Mouse (Mus musculus): ENCODE data around the gene Axl.

DNA sequence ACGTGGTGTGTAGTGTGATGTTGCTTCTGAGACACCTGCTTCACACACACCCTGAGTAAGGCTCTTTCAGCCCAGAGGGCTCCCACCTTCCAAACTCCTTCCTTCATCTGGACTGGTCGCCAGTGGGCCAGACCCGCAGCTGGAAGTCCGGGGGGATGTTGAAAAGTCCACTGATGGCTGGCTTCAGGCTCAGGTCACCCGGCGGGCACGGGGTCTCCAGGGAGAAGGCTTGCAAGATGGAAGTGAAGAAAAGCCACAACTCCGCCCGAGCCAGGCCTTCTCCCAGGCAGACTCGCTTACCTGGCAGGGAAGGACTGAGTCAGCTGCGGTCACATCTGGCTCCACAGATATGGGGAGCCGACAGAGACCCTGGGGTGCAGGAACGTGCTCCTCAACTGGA lies 15.0 kb upstream of the Axl start:
- TF ChIP-seq ZC3H11A (IDR thresholded peaks at IDR 0.05; ENCODE audit: borderline replicate concordance, low read depth, low read length) (no peak), CHD2 (IDR thresholded peaks at IDR 0.05; ENCODE audit: low read depth, low read length) (no peak), ZNF384 (IDR thresholded peaks at IDR 0.05; ENCODE audit: low read depth, low read length) (no peak), MAFK (IDR thresholded peaks at IDR 0.05; ENCODE audit: insufficient read depth, low read depth, low read length) (no peak), HCFC1 (IDR thresholded peaks at IDR 0.05; ENCODE audit: borderline replicate concordance, insufficient read depth, low read length) (no peak)
